In the genomic region with DNA sequence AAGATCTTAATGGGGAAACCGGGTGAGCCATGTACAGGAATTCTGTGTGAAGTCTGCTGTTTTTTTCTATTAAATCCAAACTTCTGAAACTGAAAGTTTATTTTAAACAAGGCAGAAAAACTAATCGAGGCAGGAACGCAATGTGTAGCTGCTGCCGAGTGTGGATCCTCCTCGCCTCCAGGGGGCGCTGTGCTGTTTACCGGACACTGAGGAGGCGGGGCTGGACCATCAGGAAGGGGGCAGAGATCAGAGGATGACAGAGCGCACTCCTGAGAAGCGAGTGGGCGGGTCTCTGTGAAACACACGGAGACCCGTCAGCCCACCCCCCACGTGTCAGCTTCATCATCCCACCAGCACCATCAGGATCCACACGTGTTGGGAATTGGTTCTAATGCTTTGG, we compare ENCODE assay signal across 11 mouse cellular contexts. TPM values are rescaled to one million over a fixed set of nuclear protein-coding genes. Genes with fewer than 3 reads are reported as not detected.
A peak's percentile ranks its signal among the peaks of the same experiment; 100 is the strongest.
DNase-seq lines count a peak whose midpoint lies in the region; ATAC-seq and TF ChIP-seq lines count a peak whose summit lies in the region.
"Had no signal": no experiment of that assay in that cellular context is flagged by ENCODE, and none has a peak within 500 bp of the region (broad histone marks: within the 10 kb centered on the region; RNA-seq: fewer than 3 reads in every experiment).

No protein-coding gene starts in this region.

- H3K4me1 ChIP-seq in liver, adult 2 months (ENCODE audit: control insufficient read depth, insufficient read depth, low read length), result no peaks in the 10 kb centered on the region; the same call in 1 of the 2 replicates
- H3K4me1 ChIP-seq in liver, embryonic 11.5 days (replicated peaks; ENCODE audit: control insufficient read depth, insufficient read depth, low read length), result no peaks in the 10 kb centered on the region
- peaks cover 14% of the 10 kb centered on the region; the same call in 1 of the 2 replicates for H3K4me1 ChIP-seq in limb, embryonic 10.5 days
- H3K4me1 ChIP-seq: hindbrain, embryonic 12.5 days had no signal

- H3ac ChIP-seq in C2C12 (ENCODE audit: control insufficient read depth, insufficient read length, low read depth), result no peak overlapping the region

- 77% methylated on average over 15 of the region's 15 CpGs for WGBS in liver, adult 2 months
- 57% methylated on average over 15 of the region's 15 CpGs for WGBS in liver, embryonic 11.5 days
- WGBS in limb, embryonic 10.5 days, result 69% methylated on average over 15 of the region's 15 CpGs

- no peaks in the 10 kb centered on the region; the same call in 1 of the 2 replicates for H3K79me2 ChIP-seq in liver, adult 2 months (ENCODE audit: control insufficient read depth, insufficient read depth, low read length)
- no peaks in the 10 kb centered on the region for H3K79me2 ChIP-seq in C2C12 (ENCODE audit: control insufficient read depth, insufficient read depth)

- ATAC-seq in CD4-positive, CD25-positive, alpha-beta regulatory T cell, adult 4 months, result no peak
- ATAC-seq in liver, embryonic 11.5 days (replicated peaks; ENCODE audit: low FRiP score), result no peak
- ATAC-seq in monocyte, adult 5-6 weeks (replicated peaks; ENCODE audit: insufficient number of reproducible peaks, low FRiP score, low TSS enrichment, poor library complexity, severe bottlenecking), result no peak

- H3K36me3 ChIP-seq in liver, adult 2 months (ENCODE audit: control insufficient read depth, insufficient read depth, low read length), result no peaks in the 10 kb centered on the region
- H3K36me3 ChIP-seq in liver, embryonic 11.5 days (ENCODE audit: control insufficient read depth, insufficient read depth, low read length), result no peaks in the 10 kb centered on the region
- peaks cover 4% of the 10 kb centered on the region for H3K36me3 ChIP-seq in C2C12 (ENCODE audit: control insufficient read depth, insufficient read depth)
- no peaks in the 10 kb centered on the region for H3K36me3 ChIP-seq in limb, embryonic 10.5 days
- H3K36me3 ChIP-seq: hindbrain, embryonic 12.5 days had no signal

- no peaks in the 10 kb centered on the region for H3K9me3 ChIP-seq in liver, embryonic 11.5 days (ENCODE audit: control insufficient read depth, low read length)
- H3K9me3 ChIP-seq in limb, embryonic 10.5 days (replicated peaks), result no peaks in the 10 kb centered on the region
- H3K9me3 ChIP-seq: hindbrain, embryonic 12.5 days had no signal

- H3K9ac ChIP-seq in liver, adult 2 months (ENCODE audit: low read depth, low read length), result no peak overlapping the region
- H3K9ac ChIP-seq in liver, embryonic 11.5 days (ENCODE audit: low read depth, low read length), result no peak overlapping the region
- H3K9ac ChIP-seq: hindbrain, embryonic 12.5 days had no signal

- no peak overlapping the region for H3K4me3 ChIP-seq in liver, adult 2 months (ENCODE audit: insufficient read depth, low read depth, low read length)
- no peak overlapping the region for H3K4me3 ChIP-seq in liver, embryonic 11.5 days (ENCODE audit: low read depth, low read length)
- H3K4me3 ChIP-seq in C2C12 (ENCODE audit: insufficient read depth, poor library complexity, severe bottlenecking), result no peak overlapping the region
- no peak overlapping the region for H3K4me3 ChIP-seq in limb, embryonic 10.5 days
- H3K4me3 ChIP-seq: hindbrain, embryonic 12.5 days had no signal

- no peak overlapping the region for H3K27ac ChIP-seq in liver, adult 2 months (replicated peaks; ENCODE audit: insufficient read depth, low read depth, low read length)
- no peak overlapping the region for H3K27ac ChIP-seq in liver, embryonic 11.5 days (ENCODE audit: low read depth, low read length)
- H3K27ac ChIP-seq in limb, embryonic 10.5 days, result no peak overlapping the region
- H3K27ac ChIP-seq: hindbrain, embryonic 12.5 days had no signal

- no peaks in the 10 kb centered on the region for H3K79me3 ChIP-seq in C2C12 (ENCODE audit: low read depth)

- TF ChIP-seq CTCF in liver, adult 2 months (IDR thresholded peaks at IDR 0.05; ENCODE audit: low read depth, low read length), result peak; percentile 79
- peak; percentile 58 for TF ChIP-seq CTCF in C2C12 (IDR thresholded peaks at IDR 0.05; ENCODE audit: control insufficient read depth, insufficient read depth, insufficient read length)

- H3K4me2 ChIP-seq in liver, embryonic 11.5 days, result no peak overlapping the region
- H3K4me2 ChIP-seq: hindbrain, embryonic 12.5 days had no signal

- TF ChIP-seq POLR2A in liver, adult 2 months (IDR thresholded peaks at IDR 0.05; ENCODE audit: extremely low read depth, insufficient read depth, low read length), result no peak

- H3K27me3 ChIP-seq in liver, adult 2 months (ENCODE audit: control insufficient read depth, insufficient read depth, low read length), result no peaks in the 10 kb centered on the region
- H3K27me3 ChIP-seq in liver, embryonic 11.5 days (replicated peaks; ENCODE audit: control insufficient read depth, insufficient read depth, low read length), result no peaks in the 10 kb centered on the region
- H3K27me3 ChIP-seq in C2C12 (ENCODE audit: control insufficient read depth, insufficient read depth, insufficient read length), result no peaks in the 10 kb centered on the region
- no peaks in the 10 kb centered on the region for H3K27me3 ChIP-seq in limb, embryonic 10.5 days (ENCODE audit: low read depth, poor library complexity, severe bottlenecking)
- H3K27me3 ChIP-seq: hindbrain, embryonic 12.5 days had no signal

- DNase-seq in CD4-positive, CD25-positive, alpha-beta regulatory T cell, adult 2 months (ENCODE audit: low read depth, low spot score), result peak; percentile 33
- no peak for DNase-seq in liver, adult 2 months (ENCODE audit: extremely low read depth, low read depth, low spot score)
- DNase-seq in liver, embryonic 11.5 days (ENCODE audit: low spot score), result no peak
- DNase-seq in induced T-regulatory cell, adult 2 months (ENCODE audit: low read depth), result peak; percentile 29
- no peak for DNase-seq in limb, embryonic 10.5 days (ENCODE audit: low spot score)
- DNase-seq: cerebellum, adult 8-10 months; heart, adult 11 months had no signal

TF ChIP-seq in C2C12, 6 proteins besides CTCF, POLR2A, EP300 and RAD21:
- TF ChIP-seq MYOD1 (IDR thresholded peaks at IDR 0.05; ENCODE audit: control insufficient read depth, insufficient read length, low read depth), result no peak
- TF ChIP-seq FOSL1 (IDR thresholded peaks at IDR 0.05; ENCODE audit: insufficient read depth, low read length, poor library complexity, severe bottlenecking), result no peak
- no peak for TF ChIP-seq USF1 (IDR thresholded peaks at IDR 0.05; ENCODE audit: low read depth)
- TF ChIP-seq CEBPB (IDR thresholded peaks at IDR 0.05; ENCODE audit: low read depth), result no peak

RNA-seq across cellular contexts. Expression of a gene that starts 58.0 kb away (rescaled TPM):
- polyA plus RNA-seq in CD4-positive, CD25-positive, alpha-beta regulatory T cell, adult 4 months (2017; shearing (Covaris generic)), result not detected
- 13.1 and 14.4 TPM in 2 replicates for total RNA-seq in liver, adult 2 months (2014; rRNA removed)
- polyA plus RNA-seq in liver, adult 2 months (2012; rRNA removed), result 9.1 and 14.1 TPM in 2 replicates
- 0.64 and 1.2 TPM in 2 replicates for polyA plus RNA-seq in liver, embryonic 11.5 days (2014; fragmentation: Nextera tagmentation; extraction: Ambion mirVana)
- polyA plus RNA-seq in C2C12 (2012; fragmentation: generic; extraction: Trizol), result 6.1 TPM
- 0.25 and 0.39 TPM in 2 replicates for polyA plus RNA-seq in limb, embryonic 10.5 days (2016; fragmentation: Nextera tagmentation; extraction: Ambion mirVana)
- total RNA-seq in monocyte, adult 5-6 weeks (2017), result 0.97 to 11.6 TPM (median 9.1 TPM) in 3 replicates

Comparison
In these comparisons a context has a peak if more than half of its experiments do, and no peak if none do; other contexts are left out.
1. DNase-seq: peak in CD4-positive, CD25-positive, alpha-beta regulatory T cell, adult 2 months (single experiment) and induced T-regulatory cell, adult 2 months (single experiment); none in liver, adult 2 months (single experiment), liver, embryonic 11.5 days (single experiment) and limb, embryonic 10.5 days (single experiment).